Mouse (Mus musculus): Measurements from ENCODE around the gene Slc2a4. TPM values are rescaled to one million over a fixed set of nuclear protein-coding genes. Genes with fewer than 3 reads are reported as not detected.

Gene Slc2a4
- polyA plus RNA-seq, 1 experiment from 2014 or later = 21.7 TPM

DNA sequence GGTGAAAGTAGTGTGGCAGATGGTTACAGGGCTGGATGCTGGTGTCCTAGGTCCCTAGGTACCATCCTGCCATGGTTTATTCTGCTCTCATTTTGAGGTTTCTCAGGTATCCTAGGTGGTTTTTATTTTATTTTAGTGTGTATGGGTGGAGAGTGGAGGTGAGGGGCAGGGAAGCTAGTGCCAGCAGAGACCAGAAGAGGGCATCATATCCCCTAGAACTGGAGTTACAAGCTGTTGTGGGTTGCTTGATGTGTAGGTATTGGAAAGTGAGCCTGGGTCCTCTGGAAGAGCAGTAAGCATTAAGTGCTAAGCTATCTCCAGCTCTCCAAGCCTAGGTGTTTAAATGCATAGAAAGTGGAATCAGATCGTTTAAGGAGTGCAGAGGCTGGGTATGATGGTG lies 4.3 kb upstream of the Slc2a4 start:
- Histone ChIP-seq H3K27me3 (no peaks in the 10 kb centered on the region), H3K9ac (no peak overlapping the region), H3K4me1 (peaks cover 18% of the 10 kb centered on the region), H3K4me3 (replicated peaks) (no peak overlapping the region), H3K9me3 (replicated peaks) (no peaks in the 10 kb centered on the region), H3K27ac (replicated peaks) (no peak overlapping the region), H3K36me3 (no peaks in the 10 kb centered on the region), H3K4me2 (replicated peaks) (no peak overlapping the region)
- WGBS = 48% methylated on average over 1 of the region's 1 CpGs
- no peak for ATAC-seq (ENCODE audit: insufficient number of reproducible peaks, low FRiP score, low TSS enrichment, low read depth)

DNA sequence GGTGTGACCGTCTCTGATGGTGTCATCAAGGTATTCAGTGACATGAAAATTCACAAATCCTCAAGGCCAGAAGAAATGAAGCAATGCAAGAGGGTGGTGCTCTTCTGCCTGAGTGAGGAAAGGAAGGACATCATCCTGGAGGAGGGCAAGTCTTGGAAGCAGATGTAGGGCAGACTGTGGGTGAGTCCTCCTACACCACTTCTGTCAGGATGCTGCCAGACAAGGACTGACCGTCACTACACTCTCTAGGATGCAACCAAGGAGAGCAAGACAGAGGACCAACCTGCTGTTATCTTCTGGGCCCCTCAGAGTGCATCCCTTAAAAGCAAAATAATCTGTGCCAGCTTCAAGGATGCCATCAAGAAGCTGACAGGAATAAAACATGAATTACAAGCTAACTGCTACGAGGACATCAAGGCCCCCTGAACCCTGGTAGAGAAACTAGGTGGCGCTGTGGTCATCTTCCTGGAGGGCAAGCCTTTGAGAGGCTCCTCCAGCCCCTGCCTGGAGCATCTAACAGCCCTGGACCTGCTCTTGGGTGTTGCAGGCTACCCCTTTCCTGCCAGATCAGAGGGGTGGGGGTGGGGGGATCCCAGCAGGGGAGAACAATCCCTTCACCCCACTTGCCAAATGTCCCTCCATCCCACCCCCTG lies 2.9 kb upstream of the Slc2a4 start:
- Histone ChIP-seq H3K27ac (replicated peaks) (no peak overlapping the region), H3K4me2 (replicated peaks) (no peak overlapping the region), H3K27me3 (no peaks in the 10 kb centered on the region), H3K9me3 (replicated peaks) (no peaks in the 10 kb centered on the region), H3K4me3 (replicated peaks) (no peak overlapping the region), H3K4me1 (peaks cover 32% of the 10 kb centered on the region), H3K9ac (no peak overlapping the region), H3K36me3 (no peaks in the 10 kb centered on the region)
- no peak for ATAC-seq (ENCODE audit: insufficient number of reproducible peaks, low FRiP score, low TSS enrichment, low read depth)
- WGBS = 40% methylated on average over 4 of the region's 4 CpGs

DNA sequence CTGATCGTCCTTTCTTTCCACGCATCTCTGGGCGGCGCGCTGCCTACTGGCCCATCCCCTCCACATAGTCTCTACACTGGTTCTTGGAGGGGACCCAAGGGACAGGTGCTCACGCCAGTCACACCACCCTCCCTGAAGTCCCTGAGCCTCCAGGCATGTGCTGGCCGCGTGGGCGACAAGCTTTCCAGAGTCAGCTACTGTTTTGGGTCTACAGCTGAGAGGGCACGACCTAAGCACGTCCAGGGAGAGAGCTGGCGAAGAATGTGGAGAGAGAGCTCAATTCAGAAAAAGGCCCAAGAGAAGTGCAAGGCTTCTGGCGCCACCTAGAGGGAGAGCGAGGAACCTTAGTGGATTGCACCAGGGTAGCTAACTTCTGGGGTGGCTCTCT lies 769 bp upstream of the Slc2a4 start:
- peak overlapping the region; percentile 81 for H3K4me2 ChIP-seq (replicated peaks)
- 0% methylated on average over 14 of the region's 14 CpGs for WGBS
- H3K9me3 ChIP-seq (replicated peaks) = no peaks in the 10 kb centered on the region
- ATAC-seq (ENCODE audit: insufficient number of reproducible peaks, low FRiP score, low TSS enrichment, low read depth) = peak; percentile 66
- peak overlapping the region; percentile 53 for H3K4me3 ChIP-seq (replicated peaks)
- peaks cover 17% of the 10 kb centered on the region for H3K36me3 ChIP-seq
- H3K27me3 ChIP-seq = no peaks in the 10 kb centered on the region
- H3K27ac ChIP-seq (replicated peaks) = peak overlapping the region; percentile 85
- H3K4me1 ChIP-seq = peaks cover 34% of the 10 kb centered on the region
- H3K9ac ChIP-seq = no peak overlapping the region

DNA sequence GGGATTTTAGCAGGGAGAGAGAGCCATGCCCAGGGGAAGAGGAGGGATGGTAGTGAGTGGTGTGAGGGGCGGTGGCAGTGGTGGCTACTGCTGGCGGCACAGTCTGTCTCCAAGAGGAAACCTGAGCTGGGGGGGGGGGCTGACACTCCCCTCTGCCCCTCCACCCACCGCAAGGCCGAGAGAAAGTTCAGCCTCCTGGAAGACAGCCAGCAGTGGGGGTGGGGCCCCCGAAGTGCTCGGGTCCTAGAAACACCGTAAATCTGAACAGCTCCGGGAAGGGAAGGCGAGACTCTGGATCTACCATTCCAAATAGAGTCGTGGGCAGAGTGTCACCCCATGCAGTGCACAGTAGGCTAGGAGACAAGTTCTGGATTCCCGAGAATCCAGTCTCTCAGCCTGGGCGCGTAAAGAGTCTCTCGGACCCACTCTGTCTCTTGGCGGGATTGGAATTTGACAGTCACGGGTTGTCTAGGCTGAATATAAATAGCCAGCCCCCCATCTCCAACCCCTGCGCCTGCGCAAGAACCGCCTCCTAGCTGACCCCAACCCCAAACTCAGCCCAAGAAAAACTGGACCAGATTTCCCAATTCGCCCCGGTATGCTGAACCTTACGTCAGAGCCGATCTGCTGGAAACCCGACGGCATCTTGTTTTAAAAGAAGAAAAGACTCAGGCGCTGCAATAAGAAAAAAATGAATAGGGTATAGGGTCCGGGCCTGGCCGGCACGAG lies 487 bp downstream of the Slc2a4 start:
- Histone ChIP-seq H3K4me1 (peaks cover 34% of the 10 kb centered on the region), H3K4me3 (replicated peaks) (peak overlapping the region; percentile 53), H3K27me3 (no peaks in the 10 kb centered on the region), H3K27ac (replicated peaks) (peak overlapping the region; percentile 85), H3K9ac (peak overlapping the region; percentile 26; the same call in 1 of the 2 replicates), H3K4me2 (replicated peaks) (peak overlapping the region; percentile 81), H3K9me3 (replicated peaks) (no peaks in the 10 kb centered on the region), H3K36me3 (peaks cover 24% of the 10 kb centered on the region)
- under 1% methylated on average over 29 of the region's 29 CpGs for WGBS
- ATAC-seq (ENCODE audit: insufficient number of reproducible peaks, low FRiP score, low TSS enrichment, low read depth) = peak; percentile 11; the same call in 1 of the 2 replicates

DNA sequence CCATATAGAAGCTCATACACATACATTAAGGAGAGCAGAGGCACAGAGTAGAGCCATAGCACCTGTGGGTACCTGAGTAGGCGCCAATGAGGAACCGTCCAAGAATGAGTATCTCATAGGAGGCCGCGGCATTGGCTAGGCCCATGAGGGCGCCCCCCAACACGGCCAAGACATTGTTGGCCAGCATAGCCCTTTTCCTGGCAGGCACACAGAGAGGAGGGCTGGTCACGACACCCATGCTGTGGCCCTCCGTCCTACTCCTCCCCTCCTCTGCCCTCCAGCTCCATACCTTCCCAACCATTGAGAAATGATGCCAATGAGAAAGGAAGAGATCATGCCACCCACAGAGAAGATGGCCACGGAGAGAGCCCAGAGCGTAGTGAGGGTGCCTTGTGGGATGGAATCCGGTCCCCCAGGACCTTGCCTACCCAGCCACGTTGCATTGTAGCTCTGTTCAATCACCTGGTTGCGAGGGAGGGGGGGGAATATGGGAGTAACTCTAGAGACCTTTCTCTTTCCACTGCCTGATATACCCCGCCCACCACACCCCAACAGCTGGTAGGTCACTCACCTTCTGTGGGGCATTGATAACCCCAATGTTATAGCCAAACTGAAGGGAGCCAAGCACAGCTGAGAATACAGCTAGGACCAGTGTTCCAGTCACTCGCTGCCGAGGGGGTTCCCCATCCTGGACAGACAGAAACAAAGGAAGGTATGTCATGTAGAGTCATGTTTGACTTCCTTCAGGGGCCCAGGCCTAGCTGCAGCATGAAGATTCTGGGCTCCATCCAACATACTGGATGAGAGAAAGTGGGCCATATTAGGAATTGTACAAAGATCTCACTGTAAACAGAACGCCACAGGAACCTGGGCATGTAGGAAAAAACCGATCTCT lies 1.7 kb downstream of the Slc2a4 start:
- no peaks in the 10 kb centered on the region for H3K9me3 ChIP-seq (replicated peaks)
- H3K4me3 ChIP-seq (replicated peaks) = peak overlapping the region; percentile 53
- no peaks in the 10 kb centered on the region for H3K27me3 ChIP-seq
- peaks cover 24% of the 10 kb centered on the region for H3K36me3 ChIP-seq
- no peak overlapping the region for H3K27ac ChIP-seq (replicated peaks)
- H3K4me2 ChIP-seq (replicated peaks) = peak overlapping the region; percentile 81
- 84% methylated on average over 18 of the region's 18 CpGs for WGBS
- no peak overlapping the region for H3K9ac ChIP-seq
- ATAC-seq (ENCODE audit: insufficient number of reproducible peaks, low FRiP score, low TSS enrichment, low read depth) = no peak
- peaks cover 34% of the 10 kb centered on the region for H3K4me1 ChIP-seq

DNA sequence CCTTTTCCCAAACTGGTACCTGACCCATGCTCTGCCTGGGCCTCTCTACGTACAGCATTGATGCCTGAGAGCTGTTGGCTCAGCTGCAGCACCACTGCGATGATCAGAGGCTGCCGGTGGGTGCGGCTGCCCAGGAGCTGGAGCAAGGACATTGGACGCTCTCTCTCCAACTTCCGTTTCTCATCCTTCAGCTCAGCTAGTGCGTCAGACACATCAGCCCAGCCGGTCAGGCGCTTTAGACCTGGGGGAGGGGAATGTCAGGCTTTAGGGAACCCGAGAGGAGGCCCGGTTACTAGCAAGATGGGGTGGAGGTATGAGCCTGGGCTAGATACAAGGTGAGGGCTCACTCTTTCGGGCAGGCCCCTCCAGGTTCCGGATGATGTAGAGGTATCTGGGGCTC lies 2.8 kb downstream of the Slc2a4 start:
- H3K27me3 ChIP-seq = no peaks in the 10 kb centered on the region
- no peak overlapping the region for H3K27ac ChIP-seq (replicated peaks)
- H3K4me3 ChIP-seq (replicated peaks) = no peak overlapping the region
- 74% methylated on average over 13 of the region's 13 CpGs for WGBS
- H3K36me3 ChIP-seq = peaks cover 24% of the 10 kb centered on the region
- no peak overlapping the region for H3K9ac ChIP-seq
- no peak for ATAC-seq (ENCODE audit: insufficient number of reproducible peaks, low FRiP score, low TSS enrichment, low read depth)
- peaks cover 34% of the 10 kb centered on the region for H3K4me1 ChIP-seq
- H3K9me3 ChIP-seq (replicated peaks) = no peaks in the 10 kb centered on the region
- H3K4me2 ChIP-seq (replicated peaks) = no peak overlapping the region

DNA sequence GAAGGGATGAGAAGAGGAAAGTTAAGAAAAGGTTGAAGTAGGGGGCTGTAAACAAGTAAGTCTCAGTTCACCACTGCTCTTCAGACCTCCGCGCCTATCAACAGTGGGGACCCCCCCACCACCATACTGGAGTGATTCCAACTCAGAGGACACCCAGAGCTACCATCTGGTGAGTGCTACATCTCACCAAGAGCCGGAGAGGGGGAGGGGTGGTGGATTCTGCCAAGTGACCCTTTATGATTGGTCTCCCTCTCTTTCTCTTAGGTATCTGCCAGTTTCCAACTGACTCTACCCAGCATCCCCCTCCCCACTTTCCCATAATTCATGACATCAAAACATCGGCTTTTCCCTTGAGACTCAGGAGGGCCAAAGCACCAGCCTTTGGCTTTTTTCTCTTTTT lies 7.0 kb downstream of the Slc2a4 start:
- no peak overlapping the region for H3K4me3 ChIP-seq (replicated peaks)
- no peak for ATAC-seq (ENCODE audit: insufficient number of reproducible peaks, low FRiP score, low TSS enrichment, low read depth)
- H3K27ac ChIP-seq (replicated peaks) = no peak overlapping the region
- peaks cover 31% of the 10 kb centered on the region for H3K4me1 ChIP-seq
- peaks cover 9% of the 10 kb centered on the region; the same call in 1 of the 2 replicates for H3K27me3 ChIP-seq
- whole genome bisulfite sequencing = 81% methylated on average over 4 of the region's 4 CpGs
- no peaks in the 10 kb centered on the region for H3K9me3 ChIP-seq (replicated peaks)
- no peak overlapping the region for H3K9ac ChIP-seq
- peaks cover 24% of the 10 kb centered on the region for H3K36me3 ChIP-seq
- H3K4me2 ChIP-seq (replicated peaks) = no peak overlapping the region

DNA sequence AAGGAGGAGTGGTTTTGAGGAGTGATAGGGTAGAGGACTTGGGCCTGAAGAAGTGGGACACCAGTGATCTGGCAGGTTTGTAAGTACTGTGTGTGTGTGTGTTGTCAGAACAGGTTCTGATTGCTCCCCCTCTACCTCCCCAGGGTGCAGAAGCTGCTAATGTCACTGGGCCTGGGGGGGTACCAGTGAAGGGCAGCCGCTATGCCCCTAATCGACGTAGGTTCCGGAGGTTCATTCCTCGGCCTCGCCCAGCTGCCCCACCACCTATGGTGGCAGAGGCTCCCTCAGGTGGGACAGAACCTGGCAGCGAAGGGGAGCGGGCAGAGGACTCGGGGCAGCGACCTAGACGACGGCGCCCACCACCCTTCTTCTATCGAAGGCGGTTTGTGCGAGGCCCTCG lies 8.3 kb downstream of the Slc2a4 start:
- H3K4me2 ChIP-seq (replicated peaks) = no peak overlapping the region

DNA sequence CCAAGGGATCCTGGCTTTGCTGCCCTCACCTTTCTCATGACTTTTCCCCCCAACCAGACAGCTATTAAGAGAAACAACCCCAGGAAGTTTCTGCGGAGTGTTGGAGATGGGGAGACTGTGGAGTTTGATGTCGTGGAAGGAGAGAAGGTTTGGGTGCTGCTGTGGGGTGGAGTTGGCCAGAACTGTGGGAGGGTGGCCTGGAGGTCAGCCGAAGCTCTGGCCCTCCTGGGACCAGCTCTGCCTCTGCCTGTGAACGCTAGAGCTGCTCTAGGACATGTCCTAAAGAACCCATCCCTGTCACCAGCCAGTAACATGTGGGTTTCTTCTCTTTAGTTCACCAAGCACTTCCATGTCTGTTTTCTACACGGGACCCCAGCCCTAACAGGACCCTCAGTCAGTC lies 8.8 kb downstream of the Slc2a4 start:
- ATAC-seq (ENCODE audit: insufficient number of reproducible peaks, low FRiP score, low TSS enrichment, low read depth) = no peak
- Histone ChIP-seq H3K4me2 (replicated peaks) (no peak overlapping the region), H3K9me3 (replicated peaks) (no peaks in the 10 kb centered on the region), H3K4me1 (peaks cover 45% of the 10 kb centered on the region), H3K4me3 (replicated peaks) (no peak overlapping the region), H3K27me3 (peaks cover 13% of the 10 kb centered on the region; the same call in 1 of the 2 replicates), H3K36me3 (peaks cover 10% of the 10 kb centered on the region), H3K27ac (replicated peaks) (no peak overlapping the region), H3K9ac (no peak overlapping the region)
- 63% methylated on average over 5 of the region's 5 CpGs for WGBS

More for the DNA sequence above, 8.3 kb downstream of the Slc2a4 start:
- H3K4me3 ChIP-seq (replicated peaks) = no peak overlapping the region
- H3K4me1 ChIP-seq = peaks cover 40% of the 10 kb centered on the region
- no peaks in the 10 kb centered on the region for H3K9me3 ChIP-seq (replicated peaks)
- no peak overlapping the region for H3K9ac ChIP-seq
- WGBS = 92% methylated on average over 17 of the region's 17 CpGs
- no peak for ATAC-seq (ENCODE audit: insufficient number of reproducible peaks, low FRiP score, low TSS enrichment, low read depth)
- H3K27me3 ChIP-seq = peaks cover 13% of the 10 kb centered on the region; the same call in 1 of the 2 replicates
- H3K27ac ChIP-seq (replicated peaks) = no peak overlapping the region
- H3K36me3 ChIP-seq = peaks cover 15% of the 10 kb centered on the region

DNA sequence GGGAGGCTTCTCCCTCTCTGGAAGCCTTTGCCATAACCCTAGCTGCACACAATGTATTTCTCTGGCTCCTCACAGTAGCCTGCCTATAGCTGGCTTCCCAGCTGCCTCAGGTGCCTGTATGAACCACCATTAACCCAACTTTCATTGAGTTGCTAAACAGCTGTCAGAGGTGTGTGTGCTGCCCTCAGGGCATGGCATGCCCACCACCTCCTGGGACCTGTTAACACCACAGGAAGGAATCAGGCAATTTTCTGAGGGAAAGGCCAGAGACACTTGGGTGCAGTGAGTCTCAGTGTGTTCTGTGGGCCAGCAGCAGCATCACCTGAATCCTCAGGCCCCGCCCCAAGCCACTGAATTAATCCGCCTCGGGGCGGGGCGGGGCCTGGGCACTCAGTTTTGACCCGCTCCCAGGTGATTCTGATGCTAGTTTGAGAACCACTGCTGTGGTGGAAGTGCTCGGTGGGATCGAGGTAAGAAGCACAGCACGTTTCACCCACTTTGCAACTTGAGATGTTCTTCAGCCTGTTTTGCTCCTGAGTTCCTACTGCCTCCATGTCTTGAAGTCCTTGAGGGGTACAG lies 9.5 kb downstream of the Slc2a4 start:
- H3K4me2 ChIP-seq (replicated peaks) = no peak overlapping the region
- no peak overlapping the region for H3K27ac ChIP-seq (replicated peaks)
- H3K36me3 ChIP-seq = peaks cover 7% of the 10 kb centered on the region
- no peak overlapping the region for H3K9ac ChIP-seq
- H3K4me3 ChIP-seq (replicated peaks) = no peak overlapping the region
- 25% methylated on average over 9 of the region's 9 CpGs for WGBS
- H3K9me3 ChIP-seq (replicated peaks) = no peaks in the 10 kb centered on the region
- peaks cover 13% of the 10 kb centered on the region; the same call in 1 of the 2 replicates for H3K27me3 ChIP-seq
- no peak for ATAC-seq (ENCODE audit: insufficient number of reproducible peaks, low FRiP score, low TSS enrichment, low read depth)
- H3K4me1 ChIP-seq = peaks cover 45% of the 10 kb centered on the region

DNA sequence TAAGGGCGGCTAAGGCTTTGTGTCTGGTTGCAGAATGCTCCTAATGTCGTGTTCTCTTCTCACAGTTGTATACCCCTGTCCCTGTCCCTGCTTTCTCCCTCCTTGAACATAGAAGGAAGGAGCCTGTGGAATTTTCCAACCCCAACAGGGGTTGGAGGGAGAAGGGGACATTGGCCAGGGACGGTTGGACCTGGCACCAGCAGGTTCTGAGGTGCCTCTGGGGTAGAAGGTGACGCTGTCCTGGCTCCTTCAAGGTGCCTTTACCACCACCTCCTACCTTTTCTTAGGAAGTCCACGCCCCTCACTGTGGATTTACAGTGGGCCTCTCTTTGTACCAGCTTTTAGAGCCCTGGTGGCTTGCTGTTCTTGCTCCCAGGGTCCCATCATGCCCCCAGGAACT lies 10.2 kb downstream of the Slc2a4 start:
- no peak overlapping the region for H3K4me3 ChIP-seq (replicated peaks)
- H3K9me3 ChIP-seq (replicated peaks) = no peaks in the 10 kb centered on the region
- no peak overlapping the region for H3K27ac ChIP-seq (replicated peaks)
- H3K27me3 ChIP-seq = peaks cover 13% of the 10 kb centered on the region; the same call in 1 of the 2 replicates
- ATAC-seq (ENCODE audit: insufficient number of reproducible peaks, low FRiP score, low TSS enrichment, low read depth) = no peak
- H3K4me1 ChIP-seq = peaks cover 45% of the 10 kb centered on the region
- peaks cover under 1% of the 10 kb centered on the region for H3K36me3 ChIP-seq
- H3K4me2 ChIP-seq (replicated peaks) = no peak overlapping the region
- 74% methylated on average over 5 of the region's 5 CpGs for WGBS
- H3K9ac ChIP-seq = no peak overlapping the region

Measured in embryonic facial prominence, embryonic 15.5 days (tissue).